Mouse (Mus musculus) right cerebral cortex, postnatal 36 days (tissue): ENCODE measurements at regions not wholly inside any gene's neighbourhood (a gene's known extent, or its start where the extent isn't known, plus 50 kb on each side); places are given as distances from the start of the nearest gene placed in this dataset.

Source experiments
- DNase-seq, 2 experiments: peaks; one replicate each; pipeline ENCODE4 v3.0.0; 2022; ENCODE audit warnings: low spot score in 2 of 2, mixed read lengths in 1 of 2

- DNase-seq, result no peak
Measured at GRCm38 (mm10) chr11:55780011-55780410, 172.0 kb upstream of the Glra1 start.

DNA sequence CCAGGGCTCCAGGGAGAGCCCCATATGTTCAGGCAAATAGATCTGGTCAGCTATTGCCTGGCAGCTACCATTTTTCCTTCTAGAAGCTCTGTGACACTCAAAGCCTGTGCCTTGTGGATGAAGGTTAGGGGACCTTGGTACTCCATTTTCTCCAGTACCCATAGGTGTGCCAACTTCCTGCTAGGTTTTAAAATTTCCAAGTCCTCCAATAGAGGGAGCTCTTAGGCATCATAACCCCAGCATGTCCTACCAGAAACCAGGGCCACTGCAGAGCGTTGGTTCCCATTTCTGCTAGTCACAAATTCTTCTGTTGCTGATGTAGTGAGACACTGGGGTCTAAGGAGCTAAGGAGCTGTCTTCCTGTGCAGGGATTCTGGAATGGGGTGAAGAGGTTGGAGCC lies 165.3 kb upstream of the Glra1 start:
- no peak for DNase-seq

DNA sequence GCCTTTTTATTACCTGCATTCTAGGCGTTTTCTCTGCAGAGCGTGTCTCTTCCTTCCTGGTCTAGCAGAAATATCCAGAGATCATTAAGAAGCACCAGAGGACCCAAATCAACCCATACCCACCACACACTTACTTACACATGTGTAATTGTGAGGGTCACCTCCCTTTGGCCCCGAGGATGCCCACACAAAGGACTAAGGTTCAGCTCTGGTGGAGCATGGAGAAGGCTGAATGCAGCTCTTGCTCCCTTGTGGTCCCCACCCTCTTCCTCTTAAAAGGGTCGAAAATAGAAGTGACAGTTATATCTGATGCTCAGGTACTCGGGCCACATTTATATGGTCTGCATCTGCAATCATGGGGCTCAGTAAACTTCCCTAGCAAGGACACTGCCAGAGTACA lies 164.5 kb upstream of the Glra1 start:
- DNase-seq, result no peak

DNA sequence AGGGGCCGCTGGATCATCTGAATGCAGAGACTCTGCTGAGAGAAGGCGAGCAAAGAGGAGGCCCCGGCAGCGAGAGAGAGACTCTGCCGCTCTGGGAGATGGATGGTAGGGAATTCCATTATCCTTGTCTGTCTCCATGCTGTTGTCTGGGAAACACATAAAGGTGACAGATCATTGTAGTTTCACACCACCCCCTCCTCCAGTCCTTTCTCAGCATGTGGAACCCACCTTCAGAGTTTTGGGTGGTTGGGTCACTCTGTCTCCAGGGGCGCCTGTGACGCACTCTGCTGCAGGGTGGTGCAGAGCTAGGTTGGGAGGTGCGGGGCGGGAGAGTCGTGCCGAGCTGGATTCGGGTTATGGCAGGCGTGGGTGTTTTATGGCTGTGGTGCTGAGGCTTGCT lies 164.1 kb upstream of the Glra1 start:
- DNase-seq, result peak; percentile 29 to 51

DNA sequence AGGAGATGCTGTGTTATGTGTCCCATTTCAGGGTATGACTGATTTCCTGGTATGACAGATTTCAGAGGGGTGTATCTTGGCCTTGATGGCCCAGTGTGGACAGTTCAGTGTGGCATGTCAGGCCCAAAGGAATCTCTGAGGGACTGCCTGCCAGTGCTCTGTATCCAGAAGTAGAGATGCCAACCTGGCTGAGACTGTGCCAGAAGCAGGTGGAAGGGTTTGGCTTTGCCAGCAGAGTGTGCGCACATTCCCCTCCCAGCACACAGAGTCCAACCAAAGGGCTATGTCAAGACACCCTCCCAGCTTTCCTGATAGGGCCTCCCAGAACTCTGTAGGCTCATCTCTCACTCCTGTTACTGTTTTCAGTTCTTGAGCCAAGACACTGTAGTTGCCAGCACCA lies 156.8 kb upstream of the Glra1 start:
- no peak for DNase-seq
